Mouse (Mus musculus): ENCODE results near the gene Olfr1029.
"Not testable (repeated sequence)": the region's sequence is repeated elsewhere in the genome, so short reads cannot be mapped to it uniquely, and the experiment has no call there.

Gene Olfr1029

GRCm38 (mm10) chr2:85973595-85973994, at the start of gene Olfr1029:
Gene Olfr1029 (plus strand): TSS chr2:85973895.
- no peak for DNase-seq (ENCODE audit: low read depth, low spot score)

- DNase-seq (ENCODE audit: low read depth, low spot score), result no peak
These were observed 23.6 kb upstream of the Olfr1029 start, which contains the start of gene Olfr1028 for GRCm38 (mm10) chr2:85950137-85950536. Gene Olfr1028 (plus strand): TSS chr2:85950437.

GRCm38 (mm10) chr2:85978976-85979375, 5.3 kb downstream of the Olfr1029 start, which contains the start of gene Olfr1030:
Gene Olfr1030 (plus strand): TSS chr2:85979276.
- DNase-seq (ENCODE audit: low read depth, low spot score), result no peak

- no peak for DNase-seq (ENCODE audit: low read depth, low spot score)
These were observed 16.3 kb downstream of the Olfr1029 start, which contains the start of gene Olfr1031 for GRCm38 (mm10) chr2:85990004-85990403. Gene Olfr1031 (plus strand): TSS chr2:85990304.

GRCm38 (mm10) chr2:86005240-86005639, 31.5 kb downstream of the Olfr1029 start, which contains the start of gene Olfr1032:
Gene Olfr1032 (plus strand): TSS chr2:86005540.
- no peak for DNase-seq (ENCODE audit: low read depth, low spot score)

- DNase-seq (ENCODE audit: low read depth, low spot score), result not testable (repeated sequence)
These were observed 46.7 kb downstream of the Olfr1029 start, which contains the start of gene Olfr1033 for GRCm38 (mm10) chr2:86020406-86020805. Gene Olfr1033 (plus strand): TSS chr2:86020633.

GRCm38 (mm10) chr2:86021518-86021917, 47.8 kb downstream of the Olfr1029 start:
- not testable (repeated sequence) for DNase-seq (ENCODE audit: low read depth, low spot score)
